Mouse (Mus musculus) liver, embryonic 14.5 days (tissue): Measurements from ENCODE around the gene Ubtd1. TPM values are rescaled to one million over a fixed set of nuclear protein-coding genes. Genes with fewer than 3 reads are reported as not detected.
"Not testable (repeated sequence)": the region's sequence is repeated elsewhere in the genome, so short reads cannot be mapped to it uniquely, and the experiment has no call there.

Experiments
- ATAC-seq: fragments of 200-750 bp; cut with Nextera tagmentation; 2 replicates; pipeline ENCODE4 v1.8.0; 2017; ENCODE audit warnings: moderate number of reproducible peaks, mild to moderate bottlenecking, moderate library complexity; ENCODE audit not compliant: insufficient read depth
- DNase-seq, 3 experiments: peaks; one replicate each; pipeline ENCODE4 v3.0.0-alpha.2; 2012 to 2013; ENCODE audit warnings: low read depth in 3 of 3, low spot score in 3 of 3
- H3K27ac ChIP-seq: fragments of 300-500 bp; sonication (generic); 2 replicates; pipeline ENCODE4 v1.5.1; 2014; ENCODE audit warnings: moderate library complexity, mild to moderate bottlenecking, control low read depth, inconsistent platforms
- H3K27me3 ChIP-seq: fragments of 300-500 bp; sonication (generic); 2 replicates; pipeline ENCODE4 v1.6.1; 2014; ENCODE audit warnings: mild to moderate bottlenecking, low read length, moderate library complexity; ENCODE audit not compliant: control insufficient read depth, insufficient read depth
- H3K36me3 ChIP-seq: fragments of 300-500 bp; sonication (generic); replicated peaks from 2 replicates; pipeline ENCODE4 v1.6.1; 2014; ENCODE audit warnings: low read depth; ENCODE audit not compliant: control insufficient read depth, insufficient read depth
- H3K4me1 ChIP-seq, 2 experiments: fragments of 200-500 bp in 1 of 2; fragments of 300-500 bp in 1 of 2; sonication (generic) in 1 of 2; replicated peaks; 2 replicates each; pipeline ENCODE4 v1.6.1; 2012 to 2014; ENCODE audit warnings: antibody characterized with exemption in 1 of 2, inconsistent platforms in 1 of 2, low read length in 1 of 2; ENCODE audit not compliant: control insufficient read depth in 2 of 2, insufficient read depth in 2 of 2
- H3K4me2 ChIP-seq: fragments of 300-500 bp; sonication (generic); 2 replicates; pipeline ENCODE4 v1.6.1; 2014; ENCODE audit warnings: low read depth, mild to moderate bottlenecking, control low read depth, moderate library complexity
- H3K4me3 ChIP-seq, 2 experiments: fragments of 200-500 bp in 1 of 2; fragments of 300-500 bp in 1 of 2; sonication (generic) in 1 of 2; 2 replicates each; pipeline ENCODE4 v1.5.1; 2012 to 2014; ENCODE audit warnings: low read depth in 2 of 2, low read length in 2 of 2, mild to moderate bottlenecking in 2 of 2, control low read depth in 1 of 2, inconsistent platforms in 1 of 2, moderate library complexity in 1 of 2; ENCODE audit not compliant: insufficient read depth in 1 of 2
- H3K9ac ChIP-seq: fragments of 300-500 bp; sonication (generic); replicated peaks from 2 replicates; pipeline ENCODE4 v1.6.1; 2014; ENCODE audit warnings: mild to moderate bottlenecking, control low read depth, moderate library complexity
- H3K9me3 ChIP-seq: fragments of 300-500 bp; sonication (generic); 2 replicates; pipeline ENCODE4 v1.6.1; 2016; ENCODE audit warnings: low read length, mixed read lengths; ENCODE audit not compliant: control insufficient read depth
- CTCF ChIP-seq: IDR thresholded peaks from 2 replicates; pipeline ENCODE4 v1.5.1; 2016; ENCODE audit warnings: antibody characterized with exemption, low read depth, control low read depth
- EP300 ChIP-seq: IDR thresholded peaks from 2 replicates; pipeline ENCODE4 v1.6.1; 2016; ENCODE audit warnings: antibody characterized with exemption, low read depth
- WGBS: fragments of 180-500 bp; shearing (Covaris S2); extraction: QIAGEN DNeasy Blood & Tissue Kit; methylation state at CpG from one replicate; pipeline ENCODE4 v1.1.7; 2014; ENCODE audit not compliant: insufficient replicate concordance; 5-methylcytosine and 5-hydroxymethylcytosine counted together
- polyA plus RNA-seq, 2 experiments: library from polyadenylated mRNA; depleted of rRNA in 1 of 2; stranded (reverse) in 1 of 2; unstranded in 1 of 2; fragments of >200 nt; fragmentation: Nextera tagmentation in 1 of 2; extraction: Ambion mirVana in 1 of 2; gene quantifications; 2 replicates each; pipeline versions ENCODE4 v1.2.1 to v1.2.3; 2012 to 2014

The Ubtd1 gene
- polyA plus RNA-seq, 2 experiments, result 2.0 to 4.2 TPM

DNA sequence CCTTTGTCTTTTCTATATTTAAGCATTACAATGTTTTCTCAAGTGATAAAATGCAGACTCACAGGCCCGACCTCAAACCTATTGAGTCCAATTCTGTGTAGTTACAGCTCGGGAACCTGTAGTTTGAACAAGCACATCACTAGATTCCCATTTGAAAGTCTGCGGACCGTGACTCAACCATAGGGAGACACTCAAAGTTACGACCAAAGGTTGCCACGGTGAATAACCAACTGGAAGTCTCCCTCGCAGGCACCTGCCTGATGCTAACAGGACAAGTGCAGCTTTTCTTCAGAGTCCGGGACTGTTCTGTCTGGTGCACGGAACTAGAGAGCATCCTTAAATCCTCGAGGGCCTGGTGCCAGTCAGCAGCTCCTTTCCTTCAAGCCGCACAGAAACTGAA, 98.9 kb downstream of the Ubtd1 start:
- no peak for DNase-seq
- no peaks in the 10 kb centered on the region for H3K27me3 ChIP-seq

DNA sequence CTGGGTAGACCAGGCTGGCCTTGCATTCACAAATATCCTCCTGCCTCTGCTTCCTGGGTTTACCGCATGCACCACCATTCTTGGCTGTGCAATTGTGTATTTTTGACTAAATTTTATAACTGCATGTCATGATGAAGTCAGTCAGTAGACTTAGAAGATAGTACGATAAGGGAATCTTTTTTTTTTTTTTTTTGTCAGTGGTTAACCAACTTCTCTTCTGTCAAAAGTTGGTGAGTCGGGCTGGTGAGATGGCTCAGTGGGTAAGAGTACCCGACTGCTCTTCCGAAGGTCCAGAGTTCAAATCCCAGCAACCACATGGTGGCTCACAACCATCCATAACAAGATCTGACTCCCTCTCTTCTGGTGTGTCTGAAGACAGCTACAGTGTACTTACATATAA, 100.0 kb downstream of the Ubtd1 start:
- not testable (repeated sequence) for H3K9me3 ChIP-seq, H3K27ac ChIP-seq, H3K36me3 ChIP-seq, H3K27me3 ChIP-seq, H3K4me3 ChIP-seq, DNase-seq, ATAC-seq, H3K4me2 ChIP-seq, H3K9ac ChIP-seq
- WGBS, result 68% methylated on average over 5 of the region's 5 CpGs
- peaks cover 12 to 14% of the 10 kb centered on the region in 2 experiments for H3K4me1 ChIP-seq

More for the DNA sequence above, 98.9 kb downstream of the Ubtd1 start:
- no peak overlapping the region for H3K27ac ChIP-seq
- no peak overlapping the region for H3K4me2 ChIP-seq
- no peak overlapping the region for H3K4me3 ChIP-seq
- H3K9me3 ChIP-seq, result no peaks in the 10 kb centered on the region
- ATAC-seq, result no peak
- H3K4me1 ChIP-seq, result peaks cover 1 to 10% of the 10 kb centered on the region in 2 experiments
- TF ChIP-seq CTCF (no peak), EP300 (no peak)
- WGBS, result 70% methylated on average over 11 of the region's 11 CpGs
- H3K9ac ChIP-seq, result no peak overlapping the region
- no peaks in the 10 kb centered on the region for H3K36me3 ChIP-seq

Other genes starting within 250 kb of the Ubtd1 start
- 0.10 and 0.14 TPM in 2 replicates for gene Slit1, start 238.1 kb upstream of the Ubtd1 start, polyA plus RNA-seq (2012; rRNA removed)
- not detected in 2 replicates for gene Slit1, start 238.1 kb upstream of the Ubtd1 start, polyA plus RNA-seq (2014; fragmentation: Nextera tagmentation; extraction: Ambion mirVana)
- gene Arhgap19, start 179.7 kb upstream of the Ubtd1 start, polyA plus RNA-seq (2012; rRNA removed), result 16.8 and 21.8 TPM in 2 replicates
- gene Arhgap19, start 179.7 kb upstream of the Ubtd1 start, polyA plus RNA-seq (2014; fragmentation: Nextera tagmentation; extraction: Ambion mirVana), result 29.5 and 30.0 TPM in 2 replicates
- 3.0 and 3.4 TPM in 2 replicates for gene Frat1, start 151.8 kb upstream of the Ubtd1 start, polyA plus RNA-seq (2012; rRNA removed)
- gene Frat1, start 151.8 kb upstream of the Ubtd1 start, polyA plus RNA-seq (2014; fragmentation: Nextera tagmentation; extraction: Ambion mirVana), result 9.9 and 10.2 TPM in 2 replicates
- gene Frat2, start 133.6 kb upstream of the Ubtd1 start, polyA plus RNA-seq (2012; rRNA removed), result 5.2 and 5.4 TPM in 2 replicates
- 2.9 and 3.4 TPM in 2 replicates for gene Frat2, start 133.6 kb upstream of the Ubtd1 start, polyA plus RNA-seq (2014; fragmentation: Nextera tagmentation; extraction: Ambion mirVana)
- gene Rrp12, start 85.6 kb upstream of the Ubtd1 start, polyA plus RNA-seq (2012; rRNA removed), result 4.8 and 6.0 TPM in 2 replicates
- 5.0 and 7.4 TPM in 2 replicates for gene Rrp12, start 85.6 kb upstream of the Ubtd1 start, polyA plus RNA-seq (2014; fragmentation: Nextera tagmentation; extraction: Ambion mirVana)
- gene Pgam1, start 69.8 kb upstream of the Ubtd1 start, polyA plus RNA-seq (2012; rRNA removed), result 100.0 and 123 TPM in 2 replicates
- 172 and 190 TPM in 2 replicates for gene Pgam1, start 69.8 kb upstream of the Ubtd1 start, polyA plus RNA-seq (2014; fragmentation: Nextera tagmentation; extraction: Ambion mirVana)
- 17.9 and 20.4 TPM in 2 replicates for gene Exosc1, start 48.3 kb upstream of the Ubtd1 start, polyA plus RNA-seq (2012; rRNA removed)
- gene Exosc1, start 48.3 kb upstream of the Ubtd1 start, polyA plus RNA-seq (2014; fragmentation: Nextera tagmentation; extraction: Ambion mirVana), result 38.8 and 40.1 TPM in 2 replicates
- gene Zdhhc16, start 48.3 kb upstream of the Ubtd1 start, polyA plus RNA-seq (2012; rRNA removed), result 25.6 and 27.0 TPM in 2 replicates
- 25.9 and 28.5 TPM in 2 replicates for gene Zdhhc16, start 48.3 kb upstream of the Ubtd1 start, polyA plus RNA-seq (2014; fragmentation: Nextera tagmentation; extraction: Ambion mirVana)
- gene Mms19, start 606 bp upstream of the Ubtd1 start, polyA plus RNA-seq (2012; rRNA removed), result 18.2 and 18.5 TPM in 2 replicates
- gene Mms19, start 606 bp upstream of the Ubtd1 start, polyA plus RNA-seq (2014; fragmentation: Nextera tagmentation; extraction: Ambion mirVana), result 10.4 and 10.8 TPM in 2 replicates
- gene Ankrd2, start 54.2 kb downstream of the Ubtd1 start, polyA plus RNA-seq (2012; rRNA removed), result 0.08 TPM in 1 of 2 replicates, not detected in the other
- not detected in 2 replicates for gene Ankrd2, start 54.2 kb downstream of the Ubtd1 start, polyA plus RNA-seq (2014; fragmentation: Nextera tagmentation; extraction: Ambion mirVana)
- 22.1 and 25.8 TPM in 2 replicates for gene Hoga1, start 63.8 kb downstream of the Ubtd1 start, polyA plus RNA-seq (2012; rRNA removed)
- gene Hoga1, start 63.8 kb downstream of the Ubtd1 start, polyA plus RNA-seq (2014; fragmentation: Nextera tagmentation; extraction: Ambion mirVana), result 30.4 and 36.8 TPM in 2 replicates
- 0.92 and 1.1 TPM in 2 replicates for gene 4933411K16Rik, start 70.5 kb downstream of the Ubtd1 start, polyA plus RNA-seq (2012; rRNA removed)
- not detected in 2 replicates for gene 4933411K16Rik, start 70.5 kb downstream of the Ubtd1 start, polyA plus RNA-seq (2014; fragmentation: Nextera tagmentation; extraction: Ambion mirVana)
- 1.5 and 1.6 TPM in 2 replicates for gene Morn4, start 104.6 kb downstream of the Ubtd1 start, polyA plus RNA-seq (2012; rRNA removed)
- 1.4 TPM in 2 replicates for gene Morn4, start 104.6 kb downstream of the Ubtd1 start, polyA plus RNA-seq (2014; fragmentation: Nextera tagmentation; extraction: Ambion mirVana)
- gene Pi4k2a, start 108.7 kb downstream of the Ubtd1 start, polyA plus RNA-seq (2012; rRNA removed), result 8.1 and 8.6 TPM in 2 replicates
- 9.1 and 11.6 TPM in 2 replicates for gene Pi4k2a, start 108.7 kb downstream of the Ubtd1 start, polyA plus RNA-seq (2014; fragmentation: Nextera tagmentation; extraction: Ambion mirVana)
- gene Avpi1, start 147.3 kb downstream of the Ubtd1 start, polyA plus RNA-seq (2012; rRNA removed), result 7.2 and 8.5 TPM in 2 replicates
- 20.4 and 21.7 TPM in 2 replicates for gene Avpi1, start 147.3 kb downstream of the Ubtd1 start, polyA plus RNA-seq (2014; fragmentation: Nextera tagmentation; extraction: Ambion mirVana)
- gene Marveld1, start 165.6 kb downstream of the Ubtd1 start, polyA plus RNA-seq (2012; rRNA removed), result 7.6 and 8.6 TPM in 2 replicates
- gene Marveld1, start 165.6 kb downstream of the Ubtd1 start, polyA plus RNA-seq (2014; fragmentation: Nextera tagmentation; extraction: Ambion mirVana), result 1.6 and 2.4 TPM in 2 replicates
- 6.8 and 8.5 TPM in 2 replicates for gene Zfyve27, start 182.2 kb downstream of the Ubtd1 start, polyA plus RNA-seq (2012; rRNA removed)
- gene Zfyve27, start 182.2 kb downstream of the Ubtd1 start, polyA plus RNA-seq (2014; fragmentation: Nextera tagmentation; extraction: Ambion mirVana), result 3.9 and 4.2 TPM in 2 replicates
- gene Sfrp5, start 220.5 kb downstream of the Ubtd1 start, polyA plus RNA-seq (2012; rRNA removed), result not detected in 2 replicates
- 0.05 TPM in 1 of 2 replicates, not detected in the other for gene Sfrp5, start 220.5 kb downstream of the Ubtd1 start, polyA plus RNA-seq (2014; fragmentation: Nextera tagmentation; extraction: Ambion mirVana)